Mouse (Mus musculus): ENCODE data around the gene Zfp626.

Zfp626 gene

DNA sequence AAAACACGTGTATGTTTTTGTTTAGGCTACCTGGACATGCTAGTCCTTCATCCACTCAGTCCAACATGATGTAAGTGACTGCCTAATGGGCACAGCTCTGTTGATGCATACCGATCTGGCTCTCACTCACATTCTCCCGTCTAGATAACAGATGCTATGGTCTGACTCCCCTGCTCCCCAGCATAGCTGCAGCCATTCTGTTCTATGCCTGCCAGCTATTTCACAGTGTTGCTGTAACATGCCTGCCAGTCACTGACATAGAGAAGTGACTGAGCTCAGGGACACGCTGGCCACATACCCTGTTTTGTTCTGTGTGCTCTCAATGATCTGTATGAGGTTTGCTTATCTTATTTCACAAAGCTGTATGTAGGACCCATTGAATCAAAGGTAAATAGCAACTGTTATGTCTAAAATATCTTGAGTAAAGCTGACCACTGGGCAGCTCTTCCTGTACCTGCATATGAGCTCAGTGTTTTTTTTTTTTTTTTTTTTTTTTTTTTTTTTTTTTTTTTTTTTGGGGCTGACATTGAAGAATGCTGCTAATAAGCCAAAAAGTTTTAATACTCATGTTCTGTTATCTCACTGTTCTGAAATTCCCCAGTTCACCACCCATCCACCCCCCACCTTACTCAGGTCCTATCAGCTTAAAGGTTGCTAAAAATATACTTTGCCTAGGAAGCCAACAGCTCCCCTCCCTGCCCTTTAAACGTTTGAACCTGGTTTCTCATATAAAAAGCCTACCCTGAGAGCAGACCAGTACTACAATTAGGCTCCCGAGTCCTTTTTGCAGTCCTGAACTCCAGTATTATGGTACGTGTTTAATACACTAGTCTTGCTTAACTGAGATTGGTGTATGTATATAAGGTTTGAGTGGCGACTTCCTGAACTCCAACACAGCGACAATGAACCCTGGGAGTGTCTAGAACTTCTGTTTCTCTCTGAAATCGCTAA, 52.6 kb downstream of the Zfp626 start:
- in situ Hi-C loops (cut with MboI, MseI), result loop anchor here (5.0 kb wide), 1 partner anchor 68 kb away; the partner anchor contains the start of gene Zfp974 (in 2 of the 2)

DNA sequence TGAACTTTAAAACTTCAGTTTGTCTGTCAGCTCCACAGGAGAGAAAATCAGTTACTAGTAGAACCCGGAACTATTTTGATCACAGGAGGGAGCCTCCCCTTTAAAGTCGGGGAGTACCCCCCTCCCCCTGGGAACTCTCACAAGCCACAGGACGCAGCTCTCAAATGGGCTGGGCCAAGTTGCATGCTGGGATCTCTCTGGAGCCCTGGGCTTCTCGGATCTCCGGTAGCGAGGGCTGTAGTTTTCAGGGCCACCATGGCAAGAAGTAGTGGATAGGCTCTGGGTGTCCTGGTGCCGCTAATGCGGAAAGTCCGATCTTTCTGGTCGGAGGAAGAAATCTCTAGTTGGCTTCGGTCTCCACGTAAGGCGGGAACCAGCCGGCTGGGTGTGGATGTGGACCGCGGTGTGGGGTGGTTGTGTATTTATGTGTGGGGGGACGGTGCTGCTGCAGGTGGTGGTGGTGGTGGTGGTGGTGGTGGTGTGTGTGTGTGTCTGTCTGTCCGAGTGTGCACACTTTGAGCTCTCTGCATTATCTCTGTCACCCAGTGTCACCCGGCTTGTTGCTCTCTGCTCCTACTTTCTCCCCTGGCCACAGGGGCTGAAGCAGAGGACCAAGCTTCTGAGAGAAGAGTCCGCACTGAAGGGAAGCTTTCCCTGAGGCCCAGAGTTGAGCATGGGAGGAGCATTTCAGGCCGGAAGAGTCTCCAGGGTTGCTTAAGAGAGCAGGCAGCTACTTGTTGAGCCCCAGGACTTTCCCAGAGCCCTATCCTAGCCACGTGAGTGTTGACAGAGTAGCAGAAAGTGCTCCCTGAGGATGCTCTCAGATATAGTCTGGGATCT, 53.6 kb downstream of the Zfp626 start:
- in situ Hi-C loops (cut with MboI, MseI), result loop anchor here (5.0 kb wide), 1 partner anchor 67 kb away; the partner anchor contains the start of gene Zfp974 (in 2 of the 2)

DNA sequence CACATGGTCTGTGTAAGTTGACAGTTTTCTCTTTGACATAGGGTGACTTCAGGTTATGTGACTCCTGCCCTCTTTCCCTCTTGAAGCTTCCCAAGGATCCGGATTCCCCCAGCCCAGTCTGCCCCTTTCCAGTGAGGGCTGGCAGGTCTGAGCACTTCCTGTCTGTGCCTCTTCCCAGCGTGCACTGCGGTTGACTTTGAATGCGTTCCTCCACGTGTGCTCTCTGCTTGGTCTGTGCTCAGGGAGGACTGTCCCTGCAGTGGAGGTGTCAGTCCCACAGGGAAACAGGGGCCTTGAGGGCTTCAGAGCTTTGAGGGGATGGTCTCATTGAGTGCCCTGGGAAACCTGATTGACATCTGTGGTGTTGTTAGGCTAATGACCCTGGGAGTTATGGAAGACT, 55.6 kb downstream of the Zfp626 start:
- in situ Hi-C loops (cut with MboI, MseI), result loop anchor here (5.0 kb wide), 1 partner anchor 65 kb away; the partner anchor contains the start of gene Zfp974 (in 2 of the 2)

Data from T-helper 17 cell (primary cell).